Mouse (Mus musculus): ENCODE results near the gene Igf1r.

GRCm38 (mm10) chr7:68072524-68073459 is 120.2 kb downstream of the Igf1r start:
- TF ChIP-seq CTCF (IDR thresholded peaks at IDR 0.05) (no peak), EP300 (IDR thresholded peaks at IDR 0.05) (no peak)
